Mouse (Mus musculus) gastrocnemius, adult 18-20 months (tissue): ENCODE results near the gene Col6a6. TPM values are rescaled to one million over a fixed set of nuclear protein-coding genes. Genes with fewer than 3 reads are reported as not detected.

Source experiments
- DNase-seq: peaks from one replicate; pipeline ENCODE4 v3.0.0; 2021; ENCODE audit warnings: low spot score
- total RNA-seq, 2 experiments: library from RNA; stranded (reverse); gene quantifications; 2 replicates each; pipeline ENCODE4 v1.2.3; 2021

The Col6a6 gene
- total RNA-seq, 2 experiments from 2014 or later: 2.0 TPM

DNA sequence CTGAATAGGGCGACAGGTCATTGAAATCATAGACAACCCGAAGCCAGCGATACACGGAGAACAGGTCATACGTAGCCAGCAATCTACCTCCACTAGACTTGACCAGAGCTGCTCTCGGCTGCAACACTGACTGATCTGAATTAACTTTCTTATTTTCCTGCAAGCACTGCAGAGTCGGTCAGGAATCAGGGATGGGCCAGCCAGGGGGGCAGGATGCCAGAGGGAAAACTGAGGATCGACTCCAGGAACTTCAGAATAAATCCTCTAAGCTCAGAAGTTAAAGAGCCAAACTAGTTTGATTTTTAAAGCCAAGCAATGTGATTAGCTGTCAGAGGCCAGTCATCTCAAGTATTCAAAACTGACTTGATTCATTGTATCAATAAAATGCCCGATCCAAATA, 88.5 kb downstream of the Col6a6 start:
- DNase-seq: peak; percentile 24

DNA sequence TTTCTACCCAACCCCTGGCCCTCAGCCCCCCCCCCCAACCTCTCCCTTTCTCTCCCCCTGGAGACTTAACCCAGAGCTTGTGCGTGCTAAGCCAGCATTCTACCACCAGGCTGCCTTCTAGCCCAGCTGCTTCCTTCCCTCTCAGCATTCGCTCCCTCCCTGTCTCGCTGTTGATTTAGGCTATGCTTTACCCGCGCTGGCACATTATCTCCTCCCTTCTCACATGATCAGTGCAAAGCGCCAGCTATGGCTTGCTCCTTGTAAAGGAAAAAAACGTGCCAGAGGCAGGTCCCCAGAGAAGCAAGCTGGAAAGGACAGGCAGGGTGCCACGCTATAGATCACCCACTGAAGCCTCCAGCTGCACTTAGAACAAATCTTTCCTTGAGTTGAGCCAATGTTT, 90.5 kb downstream of the Col6a6 start:
- DNase-seq: peak; percentile 23

DNA sequence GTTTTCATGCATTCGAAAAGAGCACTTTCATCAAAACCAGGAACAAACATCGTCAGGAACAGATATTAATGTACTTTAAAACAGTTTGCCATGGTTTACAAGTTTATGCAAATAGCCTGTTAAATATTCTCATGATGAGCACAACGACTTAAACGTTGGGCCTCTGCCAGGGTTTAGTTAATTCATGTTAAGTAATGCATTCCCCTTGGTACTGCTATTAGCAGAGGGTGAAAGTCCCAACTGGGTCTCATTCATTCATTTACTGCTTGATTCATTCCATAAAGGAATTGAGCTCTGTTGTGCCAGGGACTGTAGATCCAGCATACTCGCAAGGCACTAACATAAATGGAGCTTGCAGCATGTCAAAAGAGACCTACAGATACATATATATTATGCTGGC, 92.8 kb downstream of the Col6a6 start:
- DNase-seq: no peak

DNA sequence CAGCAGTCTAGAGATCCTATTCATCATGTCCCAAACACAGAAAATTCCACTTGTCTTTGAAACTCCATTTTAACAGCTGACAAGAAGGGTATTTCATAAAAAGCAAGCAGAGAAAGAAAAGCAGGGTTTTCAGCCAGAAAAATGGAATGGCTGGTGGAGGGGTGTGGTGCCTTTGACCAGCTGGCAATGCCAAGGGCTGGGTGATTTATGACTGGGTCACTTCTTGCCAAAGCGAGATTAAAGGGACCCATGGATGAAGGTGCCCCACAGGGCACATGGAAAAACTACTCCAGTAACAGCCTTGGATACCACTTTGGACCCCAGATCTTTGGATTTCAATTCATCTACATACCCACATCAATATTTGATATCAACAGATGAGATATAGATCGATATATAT, 93.3 kb downstream of the Col6a6 start:
- DNase-seq: no peak

DNA sequence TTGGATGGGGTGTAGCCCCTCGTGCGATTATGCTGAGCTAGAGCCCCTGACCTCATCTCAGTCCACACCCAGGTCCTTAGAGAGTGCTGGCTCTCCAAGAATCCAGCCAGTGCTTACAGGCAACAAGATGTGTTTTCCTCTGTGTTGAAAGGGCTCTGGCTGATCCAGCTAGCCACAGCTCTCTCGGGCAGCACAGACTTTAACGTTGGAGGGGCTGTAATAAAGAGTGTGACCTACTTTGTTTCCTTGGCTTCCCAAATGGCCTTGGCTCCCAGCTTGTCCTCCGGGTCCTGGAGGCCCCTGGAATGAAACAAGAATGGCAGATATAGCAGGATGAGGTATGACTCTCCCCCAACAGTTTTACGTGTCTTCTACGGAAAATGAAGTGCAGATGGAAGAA, 96.0 kb downstream of the Col6a6 start:
- DNase-seq: peak; percentile 61

DNA sequence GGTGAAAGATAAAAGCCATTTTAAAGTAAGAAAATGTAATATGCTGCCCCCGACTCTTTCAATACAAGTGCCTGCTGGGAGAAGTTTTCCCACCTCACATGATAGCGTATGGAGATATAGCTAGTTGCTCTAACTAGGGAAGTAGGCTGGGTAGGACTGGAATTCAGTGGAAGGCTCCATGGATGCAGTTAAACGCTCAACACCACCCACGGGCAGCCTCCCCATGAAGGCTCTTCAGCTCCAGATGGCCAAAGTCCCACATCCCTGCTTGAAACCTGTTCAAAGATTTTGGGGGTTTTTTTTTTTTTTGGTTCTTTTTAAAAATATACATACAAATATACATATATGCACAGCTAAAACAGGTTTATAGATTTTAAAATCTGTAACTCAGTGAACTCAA, 107.5 kb downstream of the Col6a6 start:
- DNase-seq: no peak

DNA sequence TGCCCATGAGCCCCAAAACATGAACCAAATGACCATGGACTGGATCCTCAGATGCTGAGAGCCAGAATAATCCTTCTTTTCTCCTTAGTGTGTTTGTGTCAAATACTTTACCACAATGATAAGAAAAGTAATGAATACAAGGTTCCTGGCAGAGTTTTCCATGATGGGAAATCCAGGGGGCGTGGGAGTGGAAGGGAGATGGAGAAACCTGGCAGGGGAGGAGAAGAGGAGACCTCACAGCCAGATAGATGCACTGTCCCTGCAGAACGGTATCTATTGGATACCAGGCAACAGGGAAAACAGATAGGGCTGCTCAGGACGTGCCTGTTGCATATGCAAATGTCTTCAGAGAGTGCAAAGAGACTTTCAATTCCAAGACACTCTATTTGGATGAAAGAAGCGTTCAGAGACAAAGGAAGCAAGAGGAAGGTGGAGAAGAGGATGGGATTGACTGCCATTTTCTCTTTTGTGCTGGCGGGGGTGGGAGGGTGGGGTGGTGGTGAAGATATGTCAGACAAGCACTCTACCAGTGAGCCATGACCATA, 108.0 kb downstream of the Col6a6 start:
- DNase-seq: no peak

DNA sequence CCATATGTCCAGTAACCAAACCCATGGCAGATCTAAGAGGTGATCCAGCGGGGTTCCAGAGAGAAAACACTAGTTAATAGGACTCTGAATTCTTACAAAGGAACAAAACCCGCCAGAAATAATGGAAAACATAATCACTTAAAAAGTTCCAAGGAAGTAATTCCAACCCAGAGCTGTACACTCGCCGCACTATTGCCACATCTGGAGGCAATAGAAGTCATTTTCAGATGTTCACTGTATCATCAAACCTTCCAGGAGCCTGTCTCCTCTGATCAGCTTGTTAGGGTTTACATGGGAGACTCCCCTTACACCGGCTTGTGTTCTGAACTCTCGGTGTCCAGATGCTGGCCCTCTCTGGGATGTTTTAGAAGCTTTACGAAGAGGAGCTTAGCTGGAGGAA, 108.6 kb downstream of the Col6a6 start:
- no peak for DNase-seq

DNA sequence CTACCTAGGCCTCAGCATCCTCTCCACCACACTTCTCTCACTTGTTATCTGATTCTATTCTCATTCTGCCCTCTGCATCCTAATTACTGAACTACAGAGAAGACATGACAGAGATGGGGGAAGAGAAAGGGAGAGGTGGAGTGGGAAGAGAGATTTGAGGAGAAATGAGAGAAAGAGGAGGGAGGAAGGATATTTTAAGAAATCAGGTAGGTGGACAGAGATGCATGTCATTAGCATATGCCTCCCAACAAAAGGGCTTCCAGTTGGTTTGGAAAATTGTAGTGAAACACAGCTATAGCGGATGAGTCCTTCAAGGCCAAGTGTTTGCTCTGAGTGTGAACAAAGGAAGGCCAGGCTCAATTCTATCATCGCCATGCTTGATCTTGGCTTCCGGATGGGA, 115.9 kb downstream of the Col6a6 start:
- DNase-seq: no peak

DNA sequence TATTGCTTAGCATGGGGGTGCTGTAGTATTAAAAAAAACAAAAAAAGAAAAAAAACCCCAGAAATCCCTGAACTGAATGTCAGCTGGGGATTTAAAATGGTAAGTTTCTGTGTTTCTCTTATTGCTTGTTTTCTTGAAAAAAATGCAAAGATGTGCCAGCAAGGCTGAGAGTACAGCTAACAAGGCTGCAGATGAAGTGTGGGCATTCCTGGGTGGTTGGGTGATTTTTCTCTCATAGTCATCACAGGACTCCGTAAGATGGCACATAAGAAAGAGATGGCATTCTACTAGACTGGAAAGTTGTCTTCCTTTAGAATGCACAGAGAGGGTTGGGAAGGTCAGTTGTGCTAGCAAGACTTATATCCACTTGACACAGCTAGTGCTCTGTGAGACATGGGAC, 122.9 kb downstream of the Col6a6 start:
- no peak for DNase-seq

DNA sequence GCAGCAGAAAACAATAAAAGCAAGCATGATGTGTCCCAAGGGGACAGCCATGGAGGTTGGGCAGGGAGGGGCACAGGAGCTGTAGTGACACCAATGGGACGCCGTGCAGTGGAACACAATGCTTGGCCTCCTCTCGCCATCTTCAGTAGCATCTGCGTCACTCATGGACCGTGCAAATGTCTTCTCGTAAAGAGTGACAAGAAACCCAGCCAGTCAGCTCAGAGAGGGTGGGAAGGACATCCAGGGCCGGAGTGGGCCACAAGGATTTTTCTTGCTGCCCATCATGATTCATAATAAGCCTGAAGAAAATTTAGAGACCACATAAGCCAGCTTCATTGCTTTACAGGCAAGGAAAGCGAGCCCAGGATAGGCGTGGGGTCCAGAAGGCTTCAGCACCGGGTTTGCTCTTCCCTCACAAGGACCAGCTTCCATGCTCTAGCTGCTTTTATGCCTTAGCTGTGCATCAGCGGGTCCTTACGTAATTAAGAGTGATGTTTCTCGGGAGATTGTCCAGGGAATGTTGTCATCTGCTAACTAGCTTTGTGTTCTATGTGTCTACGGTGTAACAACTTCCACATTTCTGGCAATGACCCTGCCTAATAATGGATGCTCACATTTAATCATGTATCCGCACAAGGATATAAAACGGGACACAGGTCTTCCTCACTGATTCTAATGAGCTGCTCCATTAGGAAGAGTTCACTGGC, 123.6 kb downstream of the Col6a6 start:
- DNase-seq: no peak

DNA sequence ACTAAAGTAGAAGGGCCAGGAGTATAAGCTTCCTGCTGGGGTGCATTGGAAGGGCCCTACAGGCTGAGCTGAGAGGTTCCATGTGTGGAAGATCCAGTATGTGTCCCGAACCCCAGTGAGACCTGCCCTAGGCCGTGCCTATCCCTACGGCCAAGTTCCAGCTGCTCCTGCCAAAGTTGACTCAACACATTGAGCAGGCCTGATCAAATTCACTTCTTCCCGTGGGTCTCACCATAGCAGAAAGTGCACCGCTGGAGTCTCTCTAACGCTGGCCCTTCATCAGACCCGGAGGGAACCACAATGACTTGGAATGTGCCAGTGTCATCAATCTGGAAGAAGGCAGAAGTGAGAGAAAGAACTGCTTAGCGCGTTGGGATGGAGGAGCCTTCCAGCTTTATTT, 126.0 kb downstream of the Col6a6 start:
- peak; percentile 53 for DNase-seq

DNA sequence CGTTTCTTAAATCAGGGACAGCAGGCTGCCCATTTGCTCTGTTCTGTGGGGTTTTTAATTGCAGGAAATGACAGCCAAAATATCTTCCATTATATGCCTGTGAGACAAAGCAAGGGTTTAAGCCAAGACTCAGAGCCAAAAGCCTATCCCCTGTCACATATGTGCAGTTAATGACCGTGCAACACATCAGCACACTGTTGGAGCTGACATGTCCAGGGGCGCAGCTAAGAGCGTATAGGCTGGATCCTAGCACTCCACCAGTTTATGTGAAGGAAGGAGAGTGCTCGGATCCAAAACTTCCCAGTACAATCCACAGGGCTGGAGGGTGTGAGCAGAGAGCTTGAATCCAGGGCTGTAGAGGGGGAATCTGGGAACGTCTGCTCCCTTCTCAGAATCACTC, 127.3 kb downstream of the Col6a6 start:
- DNase-seq: no peak

DNA sequence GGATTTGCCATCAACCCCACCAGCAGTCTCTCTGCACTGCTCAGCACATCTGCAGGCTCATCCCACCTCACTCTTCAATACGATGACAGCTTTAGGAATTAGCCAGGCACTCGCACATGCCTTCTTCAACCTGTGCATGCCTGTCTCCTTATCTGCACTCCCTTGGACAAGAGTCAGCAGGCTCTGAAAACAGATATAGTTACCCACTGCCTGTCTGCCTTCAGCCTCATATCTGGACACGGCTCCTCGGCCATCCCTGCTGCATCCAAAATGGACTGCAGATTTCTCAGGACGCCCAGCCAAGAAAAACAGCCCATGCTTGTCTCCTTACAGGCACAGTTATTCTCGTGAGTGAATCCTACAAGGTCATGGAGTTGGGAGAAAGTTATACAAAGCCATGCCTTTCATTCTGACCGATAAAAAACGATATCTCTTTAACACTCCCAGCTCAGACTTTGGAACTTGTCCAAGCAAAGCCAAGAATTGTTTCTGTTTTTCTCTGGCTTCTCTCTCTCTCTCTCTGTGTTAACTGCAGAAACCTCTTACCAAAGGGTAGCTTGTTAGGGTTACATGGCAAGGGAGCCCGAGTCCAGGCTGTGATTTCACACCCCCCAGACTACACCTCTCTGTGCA, 130.1 kb downstream of the Col6a6 start:
- DNase-seq: no peak

DNA sequence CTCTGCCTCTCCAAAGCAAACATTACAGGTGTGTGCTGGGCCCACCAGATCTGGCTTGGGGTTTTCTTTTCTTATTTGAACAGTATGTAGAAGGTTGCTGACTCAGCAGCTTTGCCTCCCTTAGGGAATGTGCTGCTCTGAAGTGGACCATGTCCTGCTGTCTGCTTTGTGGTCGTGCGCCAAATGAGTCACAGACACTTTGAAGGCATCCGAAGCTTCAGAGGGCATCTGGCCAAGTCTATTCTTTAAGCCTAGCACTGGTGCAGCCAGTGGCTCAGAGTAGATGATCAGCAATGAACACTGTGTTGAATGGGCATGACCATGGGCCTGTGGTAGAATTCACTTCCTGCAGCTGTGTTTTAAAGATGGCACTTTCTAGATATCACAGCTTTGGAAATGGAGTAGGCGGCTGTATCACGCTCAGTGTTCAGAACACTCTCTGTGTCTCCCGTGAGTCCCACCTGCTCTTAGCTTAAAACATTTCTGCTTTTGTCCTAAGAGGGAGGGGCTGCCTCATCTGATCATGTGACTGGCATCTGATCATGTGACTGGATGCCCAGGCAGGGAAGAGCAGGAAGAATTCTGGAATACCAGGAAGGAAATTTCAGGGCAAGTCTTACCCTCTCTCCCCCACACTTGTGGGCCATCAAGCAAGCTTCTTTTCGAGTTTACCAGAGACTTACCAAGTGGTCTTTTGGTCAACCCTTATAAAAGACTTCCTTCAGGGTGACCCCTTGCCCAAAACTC, 131.0 kb downstream of the Col6a6 start:
- DNase-seq: no peak

DNA sequence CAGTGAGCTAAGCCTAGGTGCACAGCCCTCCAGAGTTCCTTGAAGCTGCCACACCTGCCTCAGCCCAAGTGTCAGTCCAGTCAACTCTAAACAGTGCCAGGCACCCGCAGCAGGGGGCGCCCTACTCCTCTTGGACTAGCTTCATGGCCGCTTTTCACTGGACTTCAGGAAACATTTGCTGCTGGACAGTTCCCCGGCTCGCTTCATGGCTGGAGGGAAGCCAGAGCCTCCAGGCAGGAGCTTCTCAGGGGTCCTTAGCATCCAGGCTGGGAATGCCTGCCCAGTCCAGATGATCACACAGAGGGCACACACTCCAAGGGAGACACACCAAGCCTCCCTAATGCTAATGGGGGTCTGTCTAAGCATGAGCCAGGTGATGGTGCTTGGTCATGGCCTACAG, 134.1 kb downstream of the Col6a6 start:
- peak; percentile 70 for DNase-seq

DNA sequence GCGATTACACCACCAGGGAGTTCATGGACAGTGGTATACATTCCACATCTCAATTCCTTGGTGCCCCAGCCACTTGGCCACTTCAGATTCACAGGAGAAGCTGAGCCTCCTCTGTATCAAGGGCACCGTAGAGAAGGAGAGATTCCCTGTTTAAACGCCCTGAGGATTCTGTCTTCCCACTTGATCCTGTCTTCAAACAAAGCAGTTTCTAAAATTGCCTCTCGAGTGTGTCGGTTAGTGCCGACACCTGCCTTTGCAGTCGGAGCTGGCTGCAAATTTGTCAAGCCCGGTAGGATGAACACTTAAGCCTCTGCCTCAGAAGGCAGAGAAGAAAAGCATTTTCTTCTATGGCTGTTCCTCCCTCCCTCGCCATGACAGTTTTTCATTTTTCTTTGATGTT, 134.9 kb downstream of the Col6a6 start:
- DNase-seq: no peak

DNA sequence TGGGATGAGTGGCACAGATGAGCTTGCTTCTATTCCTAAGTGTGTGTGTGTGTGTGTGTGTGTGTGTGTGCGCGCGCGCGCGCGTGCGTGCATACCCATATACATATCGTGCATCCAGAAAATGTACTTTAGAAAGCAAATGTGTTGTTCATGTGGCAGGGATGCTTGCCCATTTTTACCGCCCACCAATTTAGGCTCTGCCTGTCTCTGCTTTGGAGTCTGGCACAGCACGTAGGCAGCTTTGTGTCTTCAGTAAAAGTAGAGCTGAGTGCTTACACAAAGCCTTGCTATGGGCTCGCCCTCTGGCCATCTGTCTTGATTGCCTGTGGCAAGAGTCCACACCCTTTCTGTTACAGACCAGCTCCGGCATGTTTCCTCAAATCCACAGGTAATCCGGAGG, 135.5 kb downstream of the Col6a6 start:
- no peak for DNase-seq

DNA sequence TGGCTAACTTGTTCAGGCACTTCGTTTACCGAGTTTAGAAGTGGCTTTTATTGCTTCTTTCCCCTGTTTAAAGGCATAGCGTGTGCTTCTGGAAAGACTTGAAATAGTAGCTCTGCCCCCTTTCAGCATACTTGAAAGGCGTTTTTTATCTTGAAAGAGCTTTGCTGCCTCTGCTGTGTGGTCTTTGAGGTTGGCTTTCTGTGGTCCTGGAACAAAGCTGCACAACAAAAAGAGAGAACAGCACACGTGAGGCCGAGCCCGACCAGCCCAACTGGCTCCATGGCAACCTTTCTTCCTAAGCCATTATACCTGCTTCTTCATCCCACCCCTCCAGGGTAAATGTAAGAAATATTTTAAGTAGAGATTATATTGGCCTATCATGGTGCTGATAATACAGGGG, 138.5 kb downstream of the Col6a6 start:
- no peak for DNase-seq

DNA sequence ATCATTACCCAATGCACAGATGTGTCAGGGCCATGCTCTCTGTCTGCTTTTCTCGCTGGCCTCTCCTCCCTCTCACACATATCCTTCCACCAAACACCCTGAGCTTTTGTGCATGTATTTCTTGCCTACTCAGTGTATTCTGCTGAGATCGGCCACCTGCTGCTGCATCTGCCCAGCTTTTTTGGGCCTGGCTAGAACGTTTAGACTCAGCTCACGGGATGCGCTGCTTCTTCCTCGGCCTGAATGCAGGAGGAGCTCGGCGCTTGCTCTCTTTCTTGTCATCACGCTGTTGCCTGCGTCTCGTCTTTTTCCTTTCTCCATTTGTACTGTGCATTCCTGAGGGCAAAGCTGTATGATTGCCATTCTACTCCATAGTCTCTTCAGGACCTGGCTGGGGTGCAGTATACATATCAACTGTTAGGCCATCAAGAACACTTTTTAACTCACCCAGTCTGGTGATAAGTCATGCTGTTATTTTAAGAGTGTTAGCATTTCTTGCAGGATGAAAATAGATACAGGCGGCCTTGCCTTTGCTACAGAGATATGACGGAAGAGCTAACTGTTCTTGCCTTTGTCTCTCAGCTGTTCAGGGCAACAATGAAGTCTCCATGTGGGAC, 143.3 kb downstream of the Col6a6 start:
- DNase-seq: no peak

DNA sequence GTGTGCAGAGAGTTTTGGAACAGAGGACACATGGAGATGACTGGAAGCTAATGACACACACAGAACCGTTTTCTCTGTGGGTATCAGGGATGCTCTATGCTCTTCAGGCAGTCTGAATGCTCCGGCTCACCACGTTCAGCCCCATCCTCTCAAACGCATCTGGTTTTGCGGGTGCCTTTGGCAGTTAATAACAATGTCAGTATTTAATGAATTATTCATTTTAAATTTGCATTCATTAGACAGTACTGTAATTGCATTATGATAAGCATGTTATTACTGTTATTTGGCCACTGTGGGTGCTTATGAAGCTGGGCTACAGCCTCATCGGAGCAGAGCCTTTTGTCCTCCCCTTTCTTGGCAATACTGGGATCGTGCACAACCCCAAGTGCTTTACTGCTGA, 146.6 kb downstream of the Col6a6 start:
- no peak for DNase-seq

DNA sequence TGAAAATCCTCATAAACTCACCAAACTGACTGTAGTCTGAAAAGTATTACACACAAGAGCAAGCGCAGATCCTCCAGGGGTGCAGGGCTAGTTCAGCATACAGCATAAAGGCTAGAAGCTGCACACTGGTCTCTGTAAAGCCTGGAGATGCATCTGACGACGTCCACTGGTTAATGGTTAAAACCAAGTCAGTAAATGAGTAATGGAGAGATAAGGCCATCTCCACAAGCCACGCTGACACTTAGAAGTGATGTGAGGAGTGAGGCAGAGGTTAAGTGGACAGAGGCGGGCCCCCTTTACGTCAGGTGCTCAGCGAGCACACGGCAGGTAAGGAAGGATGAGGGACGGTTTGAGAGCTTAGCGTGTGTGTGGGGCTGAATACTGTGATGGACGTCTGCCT, 152.0 kb downstream of the Col6a6 start:
- DNase-seq: no peak
